Mouse (Mus musculus): ENCODE measurements around the gene Mb.

Gene Mb

GRCm38 (mm10) chr15:77050570-77050969 is at the start of gene Mb:
Mb (minus strand) TSS chr15:77050670.
- DNase-seq (ENCODE audit: low spot score in 2 of 2) = no peak

- no peak for DNase-seq (ENCODE audit: low spot score in 2 of 2)
Observed at GRCm38 (mm10) chr15:77099756-77100155, 49.3 kb upstream of the Mb start.

- no peak for DNase-seq (ENCODE audit: low spot score in 2 of 2)
Observed at GRCm38 (mm10) chr15:77097358-77097757, 46.9 kb upstream of the Mb start.

GRCm38 (mm10) chr15:77095216-77095615 is 44.7 kb upstream of the Mb start:
- no peak for DNase-seq (ENCODE audit: low spot score in 2 of 2)

GRCm38 (mm10) chr15:77094431-77094830 is 44.0 kb upstream of the Mb start:
- DNase-seq (ENCODE audit: low spot score in 2 of 2) = no peak

GRCm38 (mm10) chr15:77091394-77091793 is 40.9 kb upstream of the Mb start:
- no peak for DNase-seq (ENCODE audit: low spot score in 2 of 2)

GRCm38 (mm10) chr15:77090531-77090930 is 40.1 kb upstream of the Mb start:
- no peak for DNase-seq (ENCODE audit: low spot score in 2 of 2)

GRCm38 (mm10) chr15:77089249-77089648 is 38.8 kb upstream of the Mb start:
- DNase-seq (ENCODE audit: low spot score in 2 of 2) = no peak

GRCm38 (mm10) chr15:77086488-77086887 is 36.0 kb upstream of the Mb start:
- DNase-seq (ENCODE audit: low spot score in 2 of 2) = no peak

- DNase-seq (ENCODE audit: low spot score in 2 of 2) = no peak
Observed at GRCm38 (mm10) chr15:77085818-77086217, 35.3 kb upstream of the Mb start.

- no peak for DNase-seq (ENCODE audit: low spot score in 2 of 2)
Observed at GRCm38 (mm10) chr15:77081454-77081853, 31.0 kb upstream of the Mb start.

GRCm38 (mm10) chr15:77080684-77081254 is 30.3 kb upstream of the Mb start:
- no peak for DNase-seq (ENCODE audit: low spot score in 2 of 2)

- DNase-seq (ENCODE audit: low spot score in 2 of 2) = no peak
Observed at GRCm38 (mm10) chr15:77079890-77080361, 29.5 kb upstream of the Mb start.

GRCm38 (mm10) chr15:77079256-77079822 is 28.9 kb upstream of the Mb start:
- no peak for DNase-seq (ENCODE audit: low spot score in 2 of 2)

- DNase-seq (ENCODE audit: low spot score in 2 of 2) = no peak
Observed at GRCm38 (mm10) chr15:77078786-77079185, 28.3 kb upstream of the Mb start.

GRCm38 (mm10) chr15:77077906-77078305 is 27.4 kb upstream of the Mb start:
- DNase-seq (ENCODE audit: low spot score in 2 of 2) = no peak

- DNase-seq (ENCODE audit: low spot score in 2 of 2) = no peak
Observed at GRCm38 (mm10) chr15:77076523-77076922, 26.1 kb upstream of the Mb start.

- no peak for DNase-seq (ENCODE audit: low spot score in 2 of 2)
Observed at GRCm38 (mm10) chr15:77072556-77073163, 22.2 kb upstream of the Mb start.

- DNase-seq (ENCODE audit: low spot score in 2 of 2) = no peak
Observed at GRCm38 (mm10) chr15:77071501-77071900, 21.0 kb upstream of the Mb start.

- DNase-seq (ENCODE audit: low spot score in 2 of 2) = no peak
Observed at GRCm38 (mm10) chr15:77070745-77071268, 20.3 kb upstream of the Mb start.

GRCm38 (mm10) chr15:77069019-77069418 is 18.5 kb upstream of the Mb start:
- no peak for DNase-seq (ENCODE audit: low spot score in 2 of 2)

GRCm38 (mm10) chr15:77068439-77068861 is 18.0 kb upstream of the Mb start:
- DNase-seq (ENCODE audit: low spot score in 2 of 2) = no peak

GRCm38 (mm10) chr15:77066233-77066632 is 15.8 kb upstream of the Mb start:
- DNase-seq (ENCODE audit: low spot score in 2 of 2) = no peak
